Mouse (Mus musculus): ENCODE measurements around the gene Adtrp.

DNA sequence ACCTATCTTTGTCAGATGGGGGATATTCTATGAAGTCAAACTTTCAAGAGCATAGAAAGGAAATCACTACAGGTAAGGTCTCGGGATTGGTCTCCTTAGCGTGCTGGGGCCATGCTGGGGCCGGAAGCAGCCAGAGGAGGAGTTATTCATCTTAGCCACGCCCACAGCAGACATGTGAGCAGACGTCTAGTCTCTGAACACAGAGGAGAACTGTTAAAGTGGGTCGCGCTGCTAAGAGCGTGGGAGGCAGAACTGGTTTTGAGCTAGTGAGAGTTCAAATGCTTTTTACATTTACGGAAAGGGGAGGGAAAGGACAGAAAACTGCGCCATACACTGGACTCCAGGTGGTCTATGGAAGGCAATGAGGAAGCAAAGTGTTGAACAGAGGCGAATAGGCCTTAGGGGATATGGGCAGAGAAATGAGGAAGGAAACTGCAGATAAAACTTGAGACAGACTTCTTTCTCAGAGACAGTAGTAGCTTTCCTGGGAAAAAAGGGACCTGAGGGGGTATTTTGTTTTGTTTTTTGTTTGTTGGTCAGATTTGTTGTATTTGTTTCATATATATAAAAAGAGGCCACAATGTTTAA lies 22.0 kb downstream of the Adtrp start:
- no peak for TF ChIP-seq CTCF (IDR thresholded peaks at IDR 0.05; ENCODE audit: extremely low read depth, insufficient read length, insufficient replicate concordance, low read depth, low read length)
- TF ChIP-seq POLR2A (IDR thresholded peaks at IDR 0.05; ENCODE audit: low read depth, low read length), result no peak

Data from small intestine, adult 2 months (tissue).